Mouse (Mus musculus) forebrain, embryonic 14.5 days (tissue): Measurements from ENCODE around the gene Zfp275. TPM values are rescaled to one million over a fixed set of nuclear protein-coding genes. Genes with fewer than 3 reads are reported as not detected.

Source experiments
- ATAC-seq: fragments of 200-750 bp; cut with Nextera tagmentation; 2 replicates; pipeline ENCODE4 v1.8.0; 2017; ENCODE audit warnings: mild to moderate bottlenecking, moderate library complexity
- DNase-seq: peaks from one replicate; pipeline ENCODE4 v3.0.0-alpha.2; 2015; ENCODE audit warnings: low spot score
- H3K27ac ChIP-seq: fragments of 300-500 bp; sonication (generic); 2 replicates; pipeline ENCODE4 v1.5.1; 2014; ENCODE audit warnings: low read depth, mild to moderate bottlenecking, control low read depth, low read length, moderate library complexity
- H3K27me3 ChIP-seq: fragments of 300-500 bp; sonication (generic); replicated peaks from 2 replicates; pipeline ENCODE4 v1.6.1; 2014; ENCODE audit warnings: low read length, control low read depth, mixed read lengths; ENCODE audit not compliant: control insufficient read depth, insufficient read depth
- H3K36me3 ChIP-seq: fragments of 300-500 bp; sonication (generic); 2 replicates; pipeline ENCODE4 v1.6.1; 2014; ENCODE audit warnings: low read length, control low read depth; ENCODE audit not compliant: control insufficient read depth, insufficient read depth
- H3K4me1 ChIP-seq: fragments of 300-500 bp; sonication (generic); 2 replicates; pipeline ENCODE4 v1.6.1; 2014; ENCODE audit warnings: antibody characterized with exemption, low read length, control low read depth; ENCODE audit not compliant: control insufficient read depth, insufficient read depth
- H3K4me2 ChIP-seq: fragments of 300-500 bp; sonication (generic); 2 replicates; pipeline ENCODE4 v1.6.1; 2014; ENCODE audit warnings: mild to moderate bottlenecking, control low read depth, low read length
- H3K4me3 ChIP-seq: fragments of 300-500 bp; sonication (generic); 2 replicates; pipeline ENCODE4 v1.5.1; 2014; ENCODE audit warnings: low read depth, low read length, control low read depth
- H3K9ac ChIP-seq: fragments of 300-500 bp; sonication (generic); 2 replicates; pipeline ENCODE4 v1.6.1; 2014; ENCODE audit warnings: mild to moderate bottlenecking, low read length, control low read depth, moderate library complexity
- H3K9me3 ChIP-seq: fragments of 300-500 bp; sonication (generic); replicated peaks from 2 replicates; pipeline ENCODE4 v1.6.1; 2016; ENCODE audit warnings: low read length, control low read depth, mixed read lengths; ENCODE audit not compliant: control insufficient read depth
- WGBS: fragments of 180-500 bp; shearing (Covaris S2); extraction: QIAGEN DNeasy Blood & Tissue Kit; methylation state at CpG from one replicate; pipeline ENCODE4 v1.1.7; 2014; 5-methylcytosine and 5-hydroxymethylcytosine counted together
- polyA plus RNA-seq: library from polyadenylated mRNA; unstranded; fragments of >200 nt; fragmentation: Nextera tagmentation; extraction: Ambion mirVana; gene quantifications from 2 replicates; pipeline ENCODE4 v1.2.1, GENCODE M21; 2014

Zfp275 gene
- polyA plus RNA-seq, 1 experiment from 2014 or later, result 14.4 TPM

DNA sequence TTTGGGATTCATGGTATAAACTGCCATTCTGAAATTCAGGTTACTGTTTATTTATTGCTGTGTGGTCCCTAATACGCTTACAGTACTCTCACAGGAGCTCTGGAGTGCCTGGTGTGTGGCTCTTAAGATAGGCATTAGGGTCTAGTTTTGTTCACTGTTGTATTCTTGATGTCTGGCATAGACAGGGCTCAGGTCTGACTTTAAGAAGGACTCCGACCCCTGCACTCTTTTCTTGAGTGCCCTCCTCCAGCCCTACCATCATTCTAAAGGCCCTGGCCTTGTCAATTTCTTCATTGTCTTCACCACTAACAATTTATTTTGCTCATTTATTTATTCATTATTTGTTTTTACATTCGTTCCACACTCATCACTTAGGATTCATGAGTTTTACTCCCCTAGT is 353 bp upstream of the Zfp275 start:
- Histone ChIP-seq H3K4me2 (peak overlapping the region; percentile 56), H3K9me3 (no peaks in the 10 kb centered on the region), H3K9ac (no peak overlapping the region), H3K4me1 (no peaks in the 10 kb centered on the region; the same call in 1 of the 2 replicates), H3K27ac (no peak overlapping the region), H3K4me3 (peak overlapping the region; percentile 50), H3K27me3 (no peaks in the 10 kb centered on the region), H3K36me3 (no peaks in the 10 kb centered on the region)
- DNase-seq (no peak), ATAC-seq (peak; percentile 33)
- WGBS, result 45% methylated on average over 3 of the region's 3 CpGs

DNA sequence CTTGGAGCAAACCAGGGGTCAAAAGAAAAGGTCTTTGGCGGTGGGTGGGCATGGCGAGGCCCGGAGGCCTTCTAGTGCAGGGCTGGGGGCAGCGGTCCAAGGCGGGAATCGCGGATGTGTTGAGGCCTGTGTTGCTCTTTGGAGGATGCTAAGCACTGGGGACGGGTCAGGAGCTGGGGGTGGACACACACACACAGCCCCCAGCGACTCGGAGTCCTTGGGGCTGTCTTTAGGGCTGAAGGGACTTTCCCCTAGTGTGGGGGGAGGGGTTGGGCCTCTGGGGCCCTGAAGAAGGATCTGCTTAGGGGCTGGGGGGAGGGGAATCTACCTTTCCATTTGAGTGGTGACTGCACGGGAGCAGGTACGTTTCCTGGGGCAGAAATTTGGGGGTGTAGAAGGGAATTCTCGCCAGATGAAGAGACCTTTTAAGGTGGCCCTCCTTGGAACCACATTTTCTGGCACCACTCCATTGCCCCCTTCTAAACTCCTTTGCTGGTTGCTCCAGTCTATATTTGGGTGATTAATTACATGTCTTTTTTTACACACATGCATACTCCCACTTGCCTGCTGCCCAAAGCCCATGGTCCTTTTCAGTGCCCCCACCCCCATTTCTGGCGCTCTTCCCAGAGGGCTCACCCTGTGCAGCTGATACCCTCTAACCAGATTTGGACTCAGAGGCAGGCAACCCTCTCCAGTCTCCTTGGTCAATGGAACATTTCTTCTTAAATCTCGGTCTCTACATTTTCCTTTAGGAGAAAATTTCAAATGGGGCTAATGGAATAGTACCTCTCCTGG is 717 bp downstream of the Zfp275 start:
- ATAC-seq (peak; percentile 63), DNase-seq (no peak)
- 23% methylated on average over 15 of the region's 15 CpGs for WGBS

GRCm38 (mm10) chrX:73343802-73344201 is 1.4 kb downstream of the Zfp275 start:
- peak overlapping the region; percentile 56; the same call in 1 of the 2 replicates for H3K4me2 ChIP-seq
- peak overlapping the region; percentile 50; the same call in 1 of the 2 replicates for H3K4me3 ChIP-seq
- DNase-seq (no peak), ATAC-seq (no peak)
- 86% methylated on average over 1 of the region's 1 CpGs for WGBS
- H3K4me1 ChIP-seq, result no peaks in the 10 kb centered on the region; the same call in 1 of the 2 replicates
- no peaks in the 10 kb centered on the region for H3K9me3 ChIP-seq
- H3K27me3 ChIP-seq, result no peaks in the 10 kb centered on the region
- H3K27ac ChIP-seq, result no peak overlapping the region
- no peak overlapping the region for H3K9ac ChIP-seq
- no peaks in the 10 kb centered on the region for H3K36me3 ChIP-seq

More for the DNA sequence above, 717 bp downstream of the Zfp275 start:
- peak overlapping the region; percentile 50 for H3K4me3 ChIP-seq
- H3K27me3 ChIP-seq, result no peaks in the 10 kb centered on the region
- no peaks in the 10 kb centered on the region for H3K36me3 ChIP-seq
- peak overlapping the region; percentile 44; the same call in 1 of the 2 replicates for H3K27ac ChIP-seq
- no peaks in the 10 kb centered on the region for H3K9me3 ChIP-seq
- H3K9ac ChIP-seq, result peak overlapping the region; percentile 76
- H3K4me2 ChIP-seq, result peak overlapping the region; percentile 56
- no peaks in the 10 kb centered on the region; the same call in 1 of the 2 replicates for H3K4me1 ChIP-seq

DNA sequence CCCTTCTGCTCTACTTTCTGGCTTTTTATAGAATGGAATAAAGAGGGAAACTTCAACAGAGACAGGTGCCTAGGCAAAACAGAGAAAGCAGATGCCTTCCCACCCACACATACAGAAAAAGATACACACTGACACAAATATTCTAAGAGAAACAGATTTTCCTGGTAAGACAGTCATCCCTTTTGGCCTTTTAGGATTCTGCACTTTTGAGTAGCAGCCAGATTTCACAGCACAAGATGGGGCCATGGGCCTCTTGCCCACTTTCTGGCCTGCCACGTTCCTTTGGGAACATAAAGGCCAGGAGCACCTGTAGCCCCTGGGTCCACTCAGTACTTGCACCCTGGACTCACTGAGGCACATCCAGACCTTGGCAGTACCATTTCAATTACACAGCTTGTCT is 1.9 kb downstream of the Zfp275 start:
- no peak overlapping the region for H3K9ac ChIP-seq
- H3K4me2 ChIP-seq, result no peak overlapping the region
- H3K4me1 ChIP-seq, result no peaks in the 10 kb centered on the region; the same call in 1 of the 2 replicates
- H3K4me3 ChIP-seq, result no peak overlapping the region
- WGBS, result 62% methylated on average over 1 of the region's 1 CpGs
- H3K9me3 ChIP-seq, result no peaks in the 10 kb centered on the region
- H3K27ac ChIP-seq, result no peak overlapping the region
- H3K27me3 ChIP-seq, result no peaks in the 10 kb centered on the region
- ATAC-seq (no peak), DNase-seq (no peak)
- no peaks in the 10 kb centered on the region for H3K36me3 ChIP-seq

DNA sequence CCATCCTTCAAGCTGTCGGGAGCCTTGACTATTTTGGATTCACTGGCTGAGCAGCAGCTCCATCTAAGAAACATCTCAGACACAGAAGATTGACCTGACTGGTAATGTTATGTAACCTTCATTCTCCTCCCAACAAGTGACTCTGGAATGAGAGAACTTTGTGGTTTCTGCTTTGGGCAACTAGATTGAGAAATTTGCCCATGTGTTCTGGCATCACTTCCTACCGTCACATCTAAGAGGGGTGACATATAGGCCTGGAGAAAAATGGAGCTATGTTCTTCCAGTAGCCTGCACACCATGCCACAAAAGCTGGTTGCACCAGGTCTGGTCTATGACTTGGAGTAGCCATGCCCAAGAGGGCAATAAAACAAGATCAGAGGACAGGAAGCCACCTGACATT is 13.7 kb downstream of the Zfp275 start:
- Histone ChIP-seq H3K27me3 (no peaks in the 10 kb centered on the region), H3K27ac (no peak overlapping the region), H3K9me3 (no peaks in the 10 kb centered on the region), H3K4me1 (no peaks in the 10 kb centered on the region), H3K4me3 (no peak overlapping the region), H3K4me2 (no peak overlapping the region), H3K9ac (no peak overlapping the region), H3K36me3 (peaks cover 46% of the 10 kb centered on the region)
- no peak for ATAC-seq
- WGBS, result 87% methylated on average over 2 of the region's 2 CpGs
- DNase-seq, result no peak

DNA sequence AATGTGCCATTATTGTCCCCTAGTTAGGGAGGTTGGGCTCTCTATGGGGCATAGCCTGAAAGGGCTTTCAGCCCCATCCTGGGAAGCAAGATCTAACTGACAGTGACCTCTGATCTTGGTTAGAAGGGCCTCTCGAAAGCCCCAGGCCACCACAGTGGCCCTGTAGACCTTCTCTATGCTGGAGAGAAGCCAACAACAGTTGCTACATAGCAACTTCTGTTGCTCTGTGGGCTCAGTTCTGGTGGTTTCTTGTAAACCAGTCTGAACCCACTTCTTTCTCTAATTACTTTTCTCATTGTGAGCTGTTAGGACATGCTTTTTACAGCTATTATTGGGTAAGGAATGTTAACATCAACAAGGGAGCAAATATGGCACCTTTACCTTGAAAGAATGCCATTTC is 14.3 kb downstream of the Zfp275 start:
- Histone ChIP-seq H3K4me1 (no peaks in the 10 kb centered on the region), H3K4me3 (no peak overlapping the region), H3K36me3 (peaks cover 41% of the 10 kb centered on the region), H3K27ac (no peak overlapping the region), H3K9me3 (no peaks in the 10 kb centered on the region), H3K4me2 (no peak overlapping the region), H3K27me3 (no peaks in the 10 kb centered on the region), H3K9ac (no peak overlapping the region)
- 65% methylated on average over 1 of the region's 1 CpGs for WGBS
- no peak for DNase-seq
- no peak for ATAC-seq

- H3K9ac ChIP-seq, result no peak overlapping the region
- no peaks in the 10 kb centered on the region for H3K36me3 ChIP-seq
- no peak for ATAC-seq
- no peak overlapping the region for H3K4me3 ChIP-seq
- no peaks in the 10 kb centered on the region for H3K4me1 ChIP-seq
- H3K4me2 ChIP-seq, result no peak overlapping the region
- H3K9me3 ChIP-seq, result no peaks in the 10 kb centered on the region
- DNase-seq, result no peak
- no peak overlapping the region for H3K27ac ChIP-seq
- no peaks in the 10 kb centered on the region for H3K27me3 ChIP-seq
Observed at GRCm38 (mm10) chrX:73363291-73363690, 20.9 kb downstream of the Zfp275 start.

GRCm38 (mm10) chrX:73384419-73384818 is 42.0 kb downstream of the Zfp275 start:
- Histone ChIP-seq H3K4me1 (no peaks in the 10 kb centered on the region), H3K4me2 (no peak overlapping the region), H3K27ac (peak overlapping the region; percentile 52; the same call in 1 of the 2 replicates), H3K4me3 (no peak overlapping the region), H3K27me3 (no peaks in the 10 kb centered on the region), H3K9me3 (no peaks in the 10 kb centered on the region), H3K9ac (no peak overlapping the region), H3K36me3 (no peaks in the 10 kb centered on the region)
- WGBS, result 83% methylated on average over 6 of the region's 6 CpGs
- ATAC-seq (peak; percentile 66), DNase-seq (peak; percentile 60)

GRCm38 (mm10) chrX:73384924-73385323 is 42.5 kb downstream of the Zfp275 start:
- Histone ChIP-seq H3K4me1 (no peaks in the 10 kb centered on the region), H3K27me3 (no peaks in the 10 kb centered on the region), H3K27ac (peak overlapping the region; percentile 52; the same call in 1 of the 2 replicates), H3K36me3 (no peaks in the 10 kb centered on the region), H3K4me3 (no peak overlapping the region), H3K4me2 (no peak overlapping the region), H3K9me3 (no peaks in the 10 kb centered on the region), H3K9ac (no peak overlapping the region)
- WGBS, result 23% methylated on average over 1 of the region's 1 CpGs
- ATAC-seq (no peak), DNase-seq (no peak)
